Mouse (Mus musculus): ENCODE measurements around the gene Sgk1. TPM values are rescaled to one million over a fixed set of nuclear protein-coding genes. Genes with fewer than 3 reads are reported as not detected.
A peak's percentile ranks its signal among the peaks of the same experiment; 100 is the strongest.
"Not testable (repeated sequence)": the region's sequence is repeated elsewhere in the genome, so short reads cannot be mapped to it uniquely, and the experiment has no call there.

The Sgk1 gene
- polyA plus RNA-seq, 1 experiment = 37.6 TPM

GRCm38 (mm10) chr10:21892104-21892503, 10.1 kb downstream of the Sgk1 start:
- no peak overlapping the region for H3K27ac ChIP-seq (replicated peaks; ENCODE audit: low read depth, low read length)
- no peak overlapping the region for H3K4me3 ChIP-seq (ENCODE audit: insufficient read depth, low read depth, low read length)
- no peaks in the 10 kb centered on the region for H3K4me1 ChIP-seq (ENCODE audit: control insufficient read depth, insufficient read depth, insufficient read length, low read length)

DNA sequence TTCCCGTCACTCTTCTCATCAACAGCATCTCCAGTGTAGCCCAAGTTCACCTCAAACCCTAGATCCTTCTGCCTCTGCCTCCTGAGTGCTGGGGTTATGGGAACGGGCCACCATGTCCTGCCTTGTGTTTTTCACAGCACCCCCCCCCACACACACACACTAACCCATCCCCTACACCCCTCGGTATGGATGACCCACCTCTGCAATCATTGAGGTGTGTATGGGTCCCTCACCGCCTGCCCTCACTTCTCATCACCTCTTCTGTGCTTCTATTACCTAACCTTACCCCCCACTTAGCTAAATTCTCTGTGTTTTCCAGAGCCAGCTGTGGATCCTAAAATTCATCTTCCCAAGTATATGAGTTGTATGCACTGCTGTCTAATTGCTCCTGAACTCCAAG, 16.4 kb downstream of the Sgk1 start:
- Histone ChIP-seq H3K4me3 (ENCODE audit: insufficient read depth, low read depth, low read length) (no peak overlapping the region), H3K4me1 (ENCODE audit: control insufficient read depth, insufficient read depth, insufficient read length, low read length) (peaks cover 5% of the 10 kb centered on the region; the same call in 1 of the 2 replicates), H3K27ac (replicated peaks; ENCODE audit: low read depth, low read length) (no peak overlapping the region)

DNA sequence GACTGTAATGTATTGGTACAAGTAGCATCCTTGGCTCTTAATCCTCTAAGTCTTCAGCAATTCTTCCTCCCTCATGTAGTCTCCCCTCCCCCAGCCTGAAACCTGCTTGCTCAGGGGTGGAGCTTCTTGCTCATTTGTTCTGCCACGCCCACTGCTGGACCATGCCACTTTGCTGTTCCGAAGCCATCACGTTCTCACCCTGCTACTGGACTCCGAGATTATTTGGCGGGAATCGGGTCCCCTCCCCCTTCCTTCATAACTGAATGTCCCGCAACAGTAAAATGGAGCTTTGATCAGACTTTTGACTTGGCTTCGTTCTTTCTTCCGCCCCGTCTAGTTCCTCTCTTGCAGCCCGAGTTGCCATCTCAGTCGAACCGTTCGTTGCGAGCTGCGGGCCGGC, 16.9 kb downstream of the Sgk1 start:
- H3K4me3 ChIP-seq (ENCODE audit: insufficient read depth, low read depth, low read length); H3K27ac ChIP-seq (replicated peaks; ENCODE audit: low read depth, low read length); H3K4me1 ChIP-seq (ENCODE audit: control insufficient read depth, insufficient read depth, insufficient read length, low read length): not testable (repeated sequence)

DNA sequence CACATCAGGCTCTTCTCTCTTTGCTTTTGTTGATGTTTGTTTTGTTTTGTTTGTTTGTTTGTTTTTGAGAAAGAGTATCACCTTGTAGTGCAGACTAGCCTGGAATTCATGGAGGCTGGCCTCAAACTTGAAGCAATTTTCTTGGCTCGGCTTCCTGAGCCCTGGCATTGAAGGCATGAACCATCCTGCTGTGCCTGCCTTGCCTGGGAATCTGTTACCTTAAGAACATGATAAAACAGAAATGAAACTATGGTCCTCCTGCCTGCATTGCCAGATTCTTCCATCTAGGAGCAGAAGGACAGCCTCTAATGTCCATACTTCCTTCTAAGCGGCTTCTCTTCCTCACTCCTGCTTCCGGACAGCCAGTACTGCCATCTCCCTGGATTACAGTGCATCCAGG, 17.4 kb downstream of the Sgk1 start:
- H3K4me3 ChIP-seq (ENCODE audit: insufficient read depth, low read depth, low read length) = no peak overlapping the region
- peaks cover 7% of the 10 kb centered on the region; the same call in 1 of the 2 replicates for H3K4me1 ChIP-seq (ENCODE audit: control insufficient read depth, insufficient read depth, insufficient read length, low read length)
- no peak overlapping the region for H3K27ac ChIP-seq (replicated peaks; ENCODE audit: low read depth, low read length)

- Histone ChIP-seq H3K4me1 (ENCODE audit: control insufficient read depth, insufficient read depth, insufficient read length, low read length) (peaks cover 7% of the 10 kb centered on the region; the same call in 1 of the 2 replicates), H3K4me3 (ENCODE audit: insufficient read depth, low read depth, low read length) (no peak overlapping the region), H3K27ac (replicated peaks; ENCODE audit: low read depth, low read length) (peak overlapping the region; percentile 68)
Measured at GRCm38 (mm10) chr10:21902152-21903140, 20.5 kb downstream of the Sgk1 start.

DNA sequence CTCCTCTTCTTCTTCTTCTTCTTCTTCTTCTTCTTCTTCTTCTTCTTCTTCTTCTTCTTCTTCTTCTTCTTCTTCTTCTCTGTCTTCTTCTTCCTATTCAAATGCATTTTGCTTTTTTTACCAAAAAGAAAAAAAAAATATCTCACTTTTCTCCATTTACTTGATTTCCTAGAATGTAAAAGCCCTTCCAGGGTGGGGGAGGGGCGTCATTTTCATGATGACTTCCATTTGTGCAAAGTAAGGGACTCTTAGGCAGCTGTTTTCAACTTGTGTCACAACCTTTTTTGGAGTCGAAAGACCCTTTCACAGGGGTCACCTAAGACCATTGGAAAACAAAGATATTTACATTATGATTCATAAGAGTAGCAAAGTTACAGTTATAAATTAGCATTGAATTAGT, 22.2 kb downstream of the Sgk1 start:
- H3K4me1 ChIP-seq (ENCODE audit: control insufficient read depth, insufficient read depth, insufficient read length, low read length) = peaks cover 15% of the 10 kb centered on the region; the same call in 1 of the 2 replicates
- H3K27ac ChIP-seq (replicated peaks; ENCODE audit: low read depth, low read length) = no peak overlapping the region
- H3K4me3 ChIP-seq (ENCODE audit: insufficient read depth, low read depth, low read length) = no peak overlapping the region

GRCm38 (mm10) chr10:21905616-21906015, 23.6 kb downstream of the Sgk1 start:
- no peak overlapping the region for H3K4me3 ChIP-seq (ENCODE audit: insufficient read depth, low read depth, low read length)
- no peak overlapping the region for H3K27ac ChIP-seq (replicated peaks; ENCODE audit: low read depth, low read length)
- peaks cover 15% of the 10 kb centered on the region; the same call in 1 of the 2 replicates for H3K4me1 ChIP-seq (ENCODE audit: control insufficient read depth, insufficient read depth, insufficient read length, low read length)

GRCm38 (mm10) chr10:21906894-21907446, 25.0 kb downstream of the Sgk1 start:
- Histone ChIP-seq H3K4me1 (ENCODE audit: control insufficient read depth, insufficient read depth, insufficient read length, low read length) (peaks cover 15% of the 10 kb centered on the region; the same call in 1 of the 2 replicates), H3K27ac (replicated peaks; ENCODE audit: low read depth, low read length) (0 out of 2 replicates have a peak overlapping the region, but pooled peaks have one; percentile 36), H3K4me3 (ENCODE audit: insufficient read depth, low read depth, low read length) (no peak overlapping the region)

DNA sequence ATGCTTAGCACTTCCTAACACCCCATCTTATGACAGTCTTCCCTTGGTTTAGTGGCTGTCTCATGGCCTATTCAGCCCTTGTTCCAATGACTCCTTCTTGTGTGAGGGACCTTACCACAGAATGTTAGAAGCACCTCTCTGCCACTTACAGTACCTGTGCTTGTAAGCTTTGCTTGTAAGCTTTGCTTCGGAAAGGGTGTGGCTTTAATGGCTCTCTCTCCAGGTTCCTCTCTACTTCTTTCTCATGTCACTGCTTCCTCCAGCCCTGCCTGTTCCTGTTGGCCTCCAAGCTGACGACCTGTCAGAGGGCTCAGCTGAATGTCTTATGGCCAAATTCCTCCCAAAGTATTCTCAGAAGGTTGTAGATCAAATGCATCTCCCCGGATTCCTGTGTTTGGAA, 25.8 kb downstream of the Sgk1 start:
- Histone ChIP-seq H3K4me1 (ENCODE audit: control insufficient read depth, insufficient read depth, insufficient read length, low read length) (peaks cover 12% of the 10 kb centered on the region; the same call in 1 of the 2 replicates), H3K4me3 (ENCODE audit: insufficient read depth, low read depth, low read length) (no peak overlapping the region), H3K27ac (replicated peaks; ENCODE audit: low read depth, low read length) (no peak overlapping the region)

- Histone ChIP-seq H3K4me1 (ENCODE audit: control insufficient read depth, insufficient read depth, insufficient read length, low read length) (peaks cover 9% of the 10 kb centered on the region; the same call in 1 of the 2 replicates), H3K27ac (replicated peaks; ENCODE audit: low read depth, low read length) (peak overlapping the region; percentile 42), H3K4me3 (ENCODE audit: insufficient read depth, low read depth, low read length) (no peak overlapping the region)
Measured at GRCm38 (mm10) chr10:21908686-21909085, 26.7 kb downstream of the Sgk1 start.

DNA sequence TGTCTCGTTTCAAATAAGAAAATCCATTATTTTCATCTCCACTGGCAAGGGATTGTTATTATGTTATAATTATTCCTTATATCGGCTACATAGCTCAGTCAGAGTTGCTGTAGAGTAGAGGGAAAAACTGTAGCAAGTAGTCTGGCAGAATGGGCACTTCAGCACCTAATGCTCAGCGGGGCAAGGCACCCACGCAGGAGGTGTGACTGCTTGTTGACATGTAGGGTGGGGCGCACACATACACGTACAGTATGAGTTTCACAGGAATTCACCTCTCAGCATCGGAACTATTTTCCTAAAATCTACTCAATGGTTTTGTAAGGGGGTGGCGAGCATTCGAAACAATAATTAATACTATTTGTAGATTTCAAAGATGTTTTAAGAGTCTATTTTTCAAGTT, 28.4 kb downstream of the Sgk1 start:
- Histone ChIP-seq H3K27ac (replicated peaks; ENCODE audit: low read depth, low read length) (no peak overlapping the region), H3K4me1 (ENCODE audit: control insufficient read depth, insufficient read depth, insufficient read length, low read length) (peaks cover 9% of the 10 kb centered on the region; the same call in 1 of the 2 replicates), H3K4me3 (ENCODE audit: insufficient read depth, low read depth, low read length) (no peak overlapping the region)

DNA sequence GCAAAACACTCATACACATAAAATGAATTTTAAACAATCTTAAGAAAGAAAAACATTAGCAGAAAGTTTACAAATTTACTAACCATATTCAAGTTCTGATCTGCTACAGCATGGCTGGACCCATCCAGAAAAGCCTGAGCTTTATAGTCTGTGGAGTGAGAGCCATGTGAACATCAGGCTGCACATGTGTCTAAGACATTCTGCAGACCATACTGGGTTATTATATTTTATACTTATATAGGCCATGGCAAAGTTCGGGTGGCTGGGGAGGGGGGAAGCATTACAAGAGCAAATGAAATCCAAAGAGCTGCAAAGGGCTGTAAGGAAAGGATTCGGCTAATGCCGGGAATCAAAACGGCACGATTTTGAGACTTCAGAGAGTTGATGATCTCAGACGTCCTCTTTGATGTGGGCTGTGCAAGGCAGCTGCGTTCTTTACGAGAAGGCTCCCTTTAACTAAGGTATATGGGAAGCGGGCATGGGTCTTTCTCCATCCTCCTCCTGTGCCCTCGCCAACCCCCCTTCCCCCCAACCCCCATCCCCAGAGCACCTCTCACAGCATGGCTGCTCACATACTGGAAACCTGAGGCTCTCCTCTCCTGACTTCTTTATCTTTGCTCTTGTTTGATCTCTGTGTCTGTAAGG, 29.4 kb downstream of the Sgk1 start:
- Histone ChIP-seq H3K4me1 (ENCODE audit: control insufficient read depth, insufficient read depth, insufficient read length, low read length) (peaks cover 9% of the 10 kb centered on the region; the same call in 1 of the 2 replicates), H3K4me3 (ENCODE audit: insufficient read depth, low read depth, low read length) (no peak overlapping the region), H3K27ac (replicated peaks; ENCODE audit: low read depth, low read length) (no peak overlapping the region)

GRCm38 (mm10) chr10:21914751-21915150, 32.8 kb downstream of the Sgk1 start:
- no peak overlapping the region for H3K27ac ChIP-seq (replicated peaks; ENCODE audit: low read depth, low read length)
- H3K4me1 ChIP-seq (ENCODE audit: control insufficient read depth, insufficient read depth, insufficient read length, low read length) = peaks cover 1% of the 10 kb centered on the region; the same call in 1 of the 2 replicates
- H3K4me3 ChIP-seq (ENCODE audit: insufficient read depth, low read depth, low read length) = no peak overlapping the region

- Histone ChIP-seq H3K4me3 (ENCODE audit: insufficient read depth, low read depth, low read length) (no peak overlapping the region), H3K4me1 (ENCODE audit: control insufficient read depth, insufficient read depth, insufficient read length, low read length) (peaks cover 13% of the 10 kb centered on the region; the same call in 1 of the 2 replicates), H3K27ac (replicated peaks; ENCODE audit: low read depth, low read length) (no peak overlapping the region)
Measured at GRCm38 (mm10) chr10:21916301-21917071, 34.5 kb downstream of the Sgk1 start.
